Mouse (Mus musculus): ENCODE measurements around the gene Rtkn2.

DNA sequence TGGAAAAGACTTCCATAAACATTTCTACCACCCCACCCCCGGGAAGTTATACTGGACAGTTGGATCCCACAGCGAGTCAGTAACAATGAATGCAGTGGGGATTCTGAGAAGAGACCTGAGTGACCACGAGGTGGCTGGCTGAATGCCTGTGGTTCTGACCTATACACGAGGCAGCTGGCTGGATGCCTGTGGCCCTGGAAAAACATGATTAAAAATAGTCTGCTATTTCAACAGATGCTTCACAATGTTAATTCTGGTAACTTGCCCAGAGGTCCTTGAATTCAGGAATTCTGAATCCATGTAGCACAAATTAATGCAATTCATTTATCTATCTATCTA, 110.8 kb downstream of the Rtkn2 start:
- no peak for TF ChIP-seq POLR2A (IDR thresholded peaks at IDR 0.05; ENCODE audit: borderline replicate concordance, insufficient read depth, low read length)
- TF ChIP-seq CTCF (IDR thresholded peaks at IDR 0.05; ENCODE audit: borderline replicate concordance, insufficient read depth, low read depth, low read length) = 0 out of 2 replicates have a peak, but pooled peaks have one; percentile 15

Data from cerebellum, adult 2 months (tissue).